Mouse (Mus musculus) ES-Bruce4 (cell line): ENCODE data around the gene Cd36.

Source experiments
- CTCF ChIP-seq: IDR thresholded peaks from one replicate; pipeline ENCODE4 v1.8.1; 2011; ENCODE audit warnings: low read depth, low read length
- POLR2A ChIP-seq: IDR thresholded peaks from one replicate; pipeline ENCODE4 v1.8.1; 2011; ENCODE audit warnings: low read length; ENCODE audit not compliant: insufficient read depth

DNA sequence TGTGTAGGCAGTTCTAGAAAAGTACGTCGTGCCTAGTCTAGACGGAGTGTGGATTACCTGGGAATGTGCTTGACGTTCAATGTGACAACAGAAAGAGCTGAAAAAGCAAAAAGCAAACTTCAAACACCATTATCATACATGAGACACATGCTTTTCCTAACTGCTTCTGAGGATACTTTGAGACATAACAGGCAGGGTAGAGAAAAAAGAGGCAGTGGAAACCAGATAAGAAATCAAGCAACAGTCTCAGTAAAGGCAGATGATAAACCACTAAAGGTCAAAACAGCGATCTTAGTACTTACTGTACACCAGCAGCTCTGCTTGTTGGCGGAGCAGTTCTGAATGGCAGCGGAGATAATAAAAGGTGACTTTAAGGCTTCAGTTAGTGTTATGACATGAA, 11.6 kb downstream of the Cd36 start:
- TF ChIP-seq POLR2A: no peak
- TF ChIP-seq CTCF: no peak
